15 mouse cellular contexts compared by ENCODE assay signal in genomic region chr16:86124182-86124581, GRCm38 (mm10).
"Had no signal": no experiment of that assay in that cellular context is flagged by ENCODE, and none has a peak within 500 bp of the region (broad histone marks: within the 10 kb centered on the region; RNA-seq: fewer than 3 reads in every experiment).

No protein-coding gene starts in this region.

- H3K9me3 ChIP-seq: midbrain, embryonic 13.5 days; midbrain, embryonic 15.5 days; neural tube, embryonic 12.5 days; stomach, embryonic 15.5 days had no signal

- H3K4me1 ChIP-seq: megakaryocyte, embryonic 14.5 days; midbrain, embryonic 13.5 days; midbrain, embryonic 15.5 days; neural tube, embryonic 12.5 days; stomach, embryonic 15.5 days had no signal

- H3K27ac ChIP-seq: midbrain, embryonic 13.5 days; midbrain, embryonic 15.5 days; neural tube, embryonic 12.5 days; stomach, embryonic 15.5 days; stomach, postnatal 0 days had no signal

- H3K9ac ChIP-seq: lung, embryonic 14.5 days; midbrain, embryonic 13.5 days; midbrain, embryonic 15.5 days; neural tube, embryonic 12.5 days; stomach, embryonic 15.5 days had no signal

- H3K4me2 ChIP-seq: lung, embryonic 14.5 days; midbrain, embryonic 11.5 days; midbrain, embryonic 13.5 days; midbrain, embryonic 15.5 days; neural tube, embryonic 12.5 days; stomach, embryonic 15.5 days had no signal

- ATAC-seq: midbrain, embryonic 13.5 days; midbrain, embryonic 15.5 days had no signal

- H3K36me3 ChIP-seq: midbrain, embryonic 13.5 days; midbrain, embryonic 15.5 days; neural tube, embryonic 12.5 days; stomach, embryonic 15.5 days had no signal

- DNase-seq: lung, adult 18-20 months; lung, embryonic 14.5 days; lung, postnatal 10 days; lung, postnatal 4 days; right cerebral cortex, postnatal 14 days; thymus, adult 2 months; thymus, postnatal 25 days; thymus, postnatal 4 days had no signal

- H3K4me3 ChIP-seq: megakaryocyte, embryonic 14.5 days; midbrain, embryonic 13.5 days; midbrain, embryonic 15.5 days; neural tube, embryonic 12.5 days; stomach, embryonic 15.5 days had no signal

- H3K27me3 ChIP-seq: megakaryocyte, embryonic 14.5 days; midbrain, embryonic 13.5 days; midbrain, embryonic 15.5 days; neural tube, embryonic 12.5 days; stomach, embryonic 15.5 days had no signal
